Mouse (Mus musculus) heart, postnatal 10 days (tissue): ENCODE measurements around the gene Mcrip2. TPM values are rescaled to one million over a fixed set of nuclear protein-coding genes. Genes with fewer than 3 reads are reported as not detected.

Experiments used
- DNase-seq, 2 experiments: peaks; one replicate each; pipeline ENCODE4 v3.0.0; 2021
- intact Hi-C: fragments of 180-260 bp; cut with DNase I; formaldehyde crosslinking; loops from one replicate; pipeline ENCODE4 v1.15.1; 2025
- total RNA-seq, 2 experiments: library from RNA; stranded (reverse); gene quantifications; 2 replicates each; pipeline ENCODE4 v1.2.3; 2021

Gene Mcrip2
- total RNA-seq = 100 to 1,000 TPM; 191 to 218 TPM

DNA sequence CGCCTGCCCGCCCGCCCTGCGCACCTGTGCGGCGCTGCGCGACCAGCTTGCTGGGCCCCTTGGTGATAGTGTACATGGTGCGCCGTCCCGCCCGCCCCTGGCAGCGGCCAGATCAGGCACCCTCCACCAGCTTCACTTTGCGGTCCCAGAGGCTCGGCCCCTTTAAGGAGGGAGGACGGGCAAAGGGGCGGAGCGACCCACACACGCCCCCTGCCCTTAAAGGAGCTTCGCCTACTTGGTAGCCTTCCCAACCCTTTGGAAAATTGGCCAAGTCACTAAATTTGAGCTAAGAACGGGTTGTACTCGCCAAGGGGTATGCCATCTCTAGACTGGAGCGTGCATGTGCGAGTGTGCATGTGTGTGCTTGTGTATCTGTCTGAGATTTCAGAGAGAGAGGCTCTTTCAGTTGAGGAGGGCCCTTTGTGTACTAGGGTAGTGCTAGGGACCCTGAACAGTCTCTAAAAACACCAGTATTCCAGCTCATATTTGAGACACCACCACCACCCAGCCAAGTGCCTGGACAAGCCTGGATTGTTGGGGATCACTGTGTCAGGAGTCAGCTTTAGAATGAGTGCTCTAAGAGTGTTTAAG lies at the start of gene Mcrip2:
Gene Mcrip2, minus strand, starts transcription at position 164 of the 591 bp plus-strand sequence.
- intact Hi-C loops = no loop called here
- DNase-seq = peak; percentile 87

DNA sequence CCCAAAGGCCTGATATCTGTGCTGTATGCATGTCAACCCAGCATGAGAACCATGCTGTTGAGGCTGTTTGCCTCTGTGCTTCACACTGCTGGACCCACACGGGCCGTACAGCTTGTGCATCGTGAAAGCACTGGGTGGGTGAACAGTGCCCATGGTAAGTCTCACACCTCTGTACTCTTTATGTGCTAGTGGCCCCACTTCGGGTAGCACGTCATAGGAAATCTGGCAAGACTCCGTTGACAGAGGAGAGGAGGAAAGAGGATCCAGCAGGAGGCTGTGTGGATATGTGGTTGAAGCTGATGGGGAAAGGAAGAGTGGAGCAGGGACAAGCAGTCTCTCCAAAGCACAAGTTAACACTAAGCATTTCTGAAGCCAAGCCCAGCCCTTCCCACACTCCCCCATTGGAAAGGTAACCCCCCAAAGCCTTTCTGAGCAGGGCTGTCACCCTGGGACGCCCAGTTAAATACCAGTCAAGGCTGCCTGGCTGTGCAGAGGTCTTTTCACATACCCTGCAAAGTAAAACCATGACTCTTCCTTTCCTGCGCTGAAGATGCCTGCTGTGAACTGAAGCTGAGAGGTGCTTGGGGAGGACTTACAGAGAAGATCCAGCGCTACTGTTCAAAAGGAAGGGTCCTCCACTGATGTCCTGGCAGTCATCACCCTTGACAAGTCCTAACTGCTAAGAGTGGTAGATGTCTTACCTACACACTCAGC lies 49.6 kb upstream of the Mcrip2 start:
- intact Hi-C loops = loop anchor here (2.0 kb wide), 1 partner anchor 43 kb away; the partner anchor contains the start of gene Mettl26
- no peak for DNase-seq

DNA sequence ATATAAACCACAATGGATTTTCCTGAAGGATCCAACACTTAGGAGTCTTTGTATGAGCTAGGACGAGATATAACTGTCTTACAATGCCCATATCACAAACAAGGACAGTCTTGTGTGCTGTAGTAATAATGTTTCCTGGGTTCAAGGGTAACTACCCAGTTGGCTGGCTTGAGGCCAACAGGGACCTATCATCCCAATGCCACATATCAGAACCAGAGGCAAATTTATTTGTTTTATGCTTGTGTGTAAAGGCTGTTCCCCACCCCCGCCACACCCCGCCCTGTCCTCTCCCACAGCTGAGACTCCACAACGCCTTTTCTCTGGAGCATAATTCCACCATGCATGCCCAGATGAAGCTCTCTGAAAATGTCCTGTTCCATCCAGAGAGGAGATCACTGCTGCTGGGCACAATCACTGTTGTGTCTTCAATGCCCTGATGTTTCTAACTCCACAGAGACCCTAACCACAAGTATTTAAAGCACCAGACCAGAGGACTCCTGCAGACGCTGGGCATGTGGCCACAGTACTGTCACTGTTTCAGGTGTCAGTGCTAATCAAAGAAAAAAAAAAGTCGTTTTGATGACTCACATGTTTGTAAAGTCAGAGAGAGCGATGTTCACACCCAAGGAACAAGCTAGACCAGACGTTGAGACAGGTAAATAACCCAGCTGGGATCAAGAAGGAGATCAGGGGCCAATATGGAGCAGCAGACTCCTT lies 48.5 kb upstream of the Mcrip2 start:
- no peak for DNase-seq
- intact Hi-C loops = no loop called here

GRCm38 (mm10) chr17:25914295-25914694 lies 45.7 kb upstream of the Mcrip2 start:
- intact Hi-C loops = no loop called here
- no peak for DNase-seq

- intact Hi-C loops = no loop called here
- DNase-seq = peak; percentile 25 to 38
These were observed 45.3 kb upstream of the Mcrip2 start for GRCm38 (mm10) chr17:25913877-25914275.

GRCm38 (mm10) chr17:25913186-25913876 lies 44.8 kb upstream of the Mcrip2 start:
- peak in 1 of 2 experiments; percentile 12 for DNase-seq
- intact Hi-C loops = no loop called here

- intact Hi-C loops = no loop called here
- peak; percentile 33 to 54 for DNase-seq
These were observed 43.3 kb upstream of the Mcrip2 start for GRCm38 (mm10) chr17:25911816-25912215.

GRCm38 (mm10) chr17:25907640-25908039 lies 39.1 kb upstream of the Mcrip2 start:
- intact Hi-C loops = no loop called here
- DNase-seq = no peak

DNA sequence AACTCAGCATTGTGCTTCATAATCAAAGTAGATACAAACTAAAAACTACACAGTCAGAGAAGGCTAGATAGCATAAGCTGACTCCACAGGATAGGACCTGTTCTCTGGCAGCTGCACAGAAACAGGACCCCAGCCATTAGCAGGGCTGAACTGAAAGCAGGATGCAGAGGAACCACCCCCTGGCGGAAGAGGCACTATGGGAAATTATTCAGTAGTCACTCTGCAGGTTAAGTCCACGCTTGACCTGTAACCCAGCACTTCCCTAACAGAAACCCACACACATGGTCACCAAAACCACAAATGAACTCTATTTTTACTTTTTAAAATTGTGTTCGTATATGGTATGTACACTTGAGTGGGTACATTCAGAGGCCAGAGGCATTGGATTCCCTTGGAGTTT lies 34.5 kb upstream of the Mcrip2 start:
- DNase-seq = no peak
- intact Hi-C loops = no loop called here

- intact Hi-C loops = no loop called here
- no peak for DNase-seq
These were observed 31.6 kb upstream of the Mcrip2 start for GRCm38 (mm10) chr17:25900193-25900592.

GRCm38 (mm10) chr17:25895891-25896290 lies 27.3 kb upstream of the Mcrip2 start:
- no peak for DNase-seq
- intact Hi-C loops = no loop called here

DNA sequence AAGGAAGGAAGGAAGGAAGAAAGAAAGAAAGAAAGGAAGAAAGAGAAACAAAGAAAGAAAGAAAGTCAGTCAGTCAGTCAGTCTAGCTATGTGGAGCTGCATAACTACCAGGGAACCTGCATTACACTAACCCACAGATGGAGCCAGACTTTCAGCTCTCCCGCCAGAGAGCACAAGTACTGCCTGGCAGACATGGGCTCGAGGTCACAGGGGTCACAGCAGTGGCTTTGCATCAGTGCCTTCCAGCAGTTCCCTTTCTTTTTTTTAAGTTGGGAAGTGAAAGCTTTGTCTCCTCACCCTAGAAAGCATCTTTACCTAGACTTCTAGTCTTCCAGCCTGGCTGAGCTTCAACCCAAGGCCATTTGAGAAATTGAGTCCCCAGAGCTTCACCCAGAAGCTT lies 26.9 kb upstream of the Mcrip2 start:
- intact Hi-C loops = no loop called here

DNA sequence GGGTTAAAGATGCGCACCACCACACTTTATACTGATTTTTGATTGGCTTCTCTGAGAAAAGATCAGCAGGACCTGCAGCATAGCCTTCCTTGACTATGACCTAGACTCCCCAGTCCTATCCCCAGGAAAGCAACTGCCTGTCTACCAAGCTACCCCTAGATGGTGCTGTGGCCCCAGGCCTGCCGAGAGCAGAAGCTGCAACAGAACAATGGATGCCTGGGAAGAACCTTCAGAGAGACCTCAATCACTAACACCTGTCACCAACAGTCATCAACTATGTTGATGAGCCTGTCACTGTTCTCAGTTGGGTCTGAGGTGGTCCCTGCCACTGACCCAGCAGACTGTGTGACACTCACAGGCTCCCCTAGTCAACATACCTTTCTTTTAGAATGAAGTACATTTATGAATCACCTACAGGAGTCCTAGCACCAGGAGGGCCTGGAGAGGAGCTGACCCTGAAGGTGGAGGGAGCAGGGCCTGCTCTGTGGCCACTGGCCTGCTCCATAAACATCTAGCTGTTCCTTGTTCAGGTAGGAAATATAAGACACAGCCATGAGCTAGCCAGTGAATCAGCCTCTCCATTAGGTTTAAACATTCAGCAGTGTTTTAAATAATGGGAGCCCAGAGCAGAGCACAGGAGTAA lies 25.5 kb upstream of the Mcrip2 start:
- intact Hi-C loops = loop anchor here (1.0 to 5.0 kb wide), 3 partner anchors 48 to 198 kb away; partner anchors contain the start of genes Decr2, Nhlrc4 and Pigq
- peak; percentile 76 to 77 for DNase-seq

More for the DNA sequence above, 26.9 kb upstream of the Mcrip2 start:
- peak in 1 of 2 experiments; percentile 37 for DNase-seq

GRCm38 (mm10) chr17:25888837-25889236 lies 20.3 kb upstream of the Mcrip2 start:
- intact Hi-C loops = no loop called here
- no peak for DNase-seq

DNA sequence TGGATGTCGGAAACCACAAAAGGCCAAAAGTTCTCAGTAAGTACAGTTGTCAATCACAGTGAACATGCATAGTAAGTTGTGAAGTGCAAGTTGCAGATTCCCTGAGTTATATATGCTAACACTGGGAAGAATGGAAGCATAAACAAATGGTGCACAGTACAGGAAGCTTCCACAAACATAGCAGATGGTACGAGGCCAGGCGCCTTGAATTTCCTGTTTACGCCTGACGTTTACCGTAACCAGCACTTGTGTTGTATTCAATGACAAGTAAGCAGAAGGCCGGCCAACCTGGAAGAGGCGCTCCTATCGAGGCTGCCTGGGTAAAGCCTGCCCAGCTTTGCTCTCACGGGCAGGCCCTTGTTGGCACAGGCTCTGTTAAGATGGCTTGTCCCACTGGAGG lies 18.9 kb upstream of the Mcrip2 start:
- DNase-seq = no peak
- intact Hi-C loops = no loop called here

GRCm38 (mm10) chr17:25886806-25887205 lies 18.2 kb upstream of the Mcrip2 start:
- DNase-seq = no peak
- intact Hi-C loops = no loop called here

- intact Hi-C loops = no loop called here
- no peak for DNase-seq
These were observed 17.1 kb upstream of the Mcrip2 start for GRCm38 (mm10) chr17:25885636-25886035.

DNA sequence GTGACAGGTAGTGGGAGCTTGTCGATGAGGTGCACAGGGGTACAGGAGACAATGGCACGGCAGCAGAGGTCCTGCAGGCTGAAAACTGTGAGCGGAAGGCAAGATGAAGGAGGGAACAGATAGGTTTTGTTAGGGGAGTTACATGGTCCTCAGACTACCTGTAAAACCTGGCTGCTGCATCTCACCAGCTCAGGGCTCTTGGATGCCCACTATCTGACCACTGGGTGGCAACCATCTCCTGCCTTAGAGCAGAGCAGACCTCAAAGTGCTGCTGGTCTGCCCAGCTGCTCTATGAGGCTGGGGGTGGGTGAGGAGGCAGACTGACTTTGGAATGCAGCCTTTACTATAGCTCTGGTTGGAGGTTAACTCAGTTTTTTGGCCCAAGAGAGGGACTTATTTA lies 15.3 kb upstream of the Mcrip2 start:
- intact Hi-C loops = no loop called here
- no peak for DNase-seq

GRCm38 (mm10) chr17:25883268-25883667 lies 14.7 kb upstream of the Mcrip2 start:
- intact Hi-C loops = no loop called here
- DNase-seq = no peak

DNA sequence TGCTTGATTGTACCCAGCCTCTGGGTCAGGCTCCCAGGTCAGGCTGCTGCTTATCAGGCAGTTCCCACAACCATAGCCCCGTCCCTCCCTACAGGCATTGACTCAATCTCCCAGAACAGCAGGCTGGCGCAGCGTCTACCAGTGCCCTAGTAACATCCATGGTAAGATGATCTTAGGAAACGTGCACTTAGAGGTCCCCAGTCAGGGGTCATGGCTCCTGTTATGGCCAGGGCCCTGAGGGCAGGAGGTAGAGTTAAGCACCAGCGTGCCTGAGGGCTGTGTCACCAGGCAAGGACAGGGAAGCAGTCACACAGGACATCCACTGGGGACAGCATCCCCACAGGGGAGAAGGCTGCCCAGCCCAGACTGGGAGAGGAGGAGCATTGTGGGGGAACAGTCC lies 13.7 kb upstream of the Mcrip2 start:
- intact Hi-C loops = no loop called here

GRCm38 (mm10) chr17:25881691-25882090 lies 13.1 kb upstream of the Mcrip2 start:
- DNase-seq = no peak
- intact Hi-C loops = no loop called here

More for the DNA sequence above, 13.7 kb upstream of the Mcrip2 start:
- no peak for DNase-seq
